Mouse (Mus musculus) forebrain, postnatal 0 days (tissue): ENCODE measurements around the gene Mdh1b. TPM values are rescaled to one million over a fixed set of nuclear protein-coding genes. Genes with fewer than 3 reads are reported as not detected.

Experiments used
- ATAC-seq: fragments of 200-750 bp; cut with Nextera tagmentation; 2 replicates; pipeline ENCODE4 v1.8.0; 2017; ENCODE audit warnings: mild to moderate bottlenecking, moderate library complexity
- DNase-seq: peaks from one replicate; pipeline ENCODE4 v3.0.0-alpha.2; 2015
- H3K27ac ChIP-seq: fragments of 300-500 bp; sonication (generic); 2 replicates; pipeline ENCODE4 v1.5.1; 2014; ENCODE audit warnings: low read depth, mild to moderate bottlenecking, antibody characterized with exemption, low read length, moderate library complexity, mixed read lengths
- H3K27me3 ChIP-seq: fragments of 300-500 bp; sonication (generic); 2 replicates; pipeline ENCODE4 v1.6.1; 2014; ENCODE audit warnings: mild to moderate bottlenecking, low read length, mixed read lengths; ENCODE audit not compliant: insufficient read depth
- H3K36me3 ChIP-seq: fragments of 300-500 bp; sonication (generic); 2 replicates; pipeline ENCODE4 v1.6.1; 2014; ENCODE audit warnings: mild to moderate bottlenecking, moderate library complexity; ENCODE audit not compliant: insufficient read depth
- H3K4me1 ChIP-seq: fragments of 300-500 bp; sonication (generic); 2 replicates; pipeline ENCODE4 v1.6.1; 2014; ENCODE audit warnings: antibody characterized with exemption; ENCODE audit not compliant: insufficient read depth
- H3K4me2 ChIP-seq: fragments of 300-500 bp; sonication (generic); 2 replicates; pipeline ENCODE4 v1.6.1; 2014; ENCODE audit warnings: low read depth, mild to moderate bottlenecking, moderate library complexity
- H3K4me3 ChIP-seq: fragments of 300-500 bp; sonication (generic); 2 replicates; pipeline ENCODE4 v1.5.1; 2014; ENCODE audit warnings: low read depth, low read length, mixed read lengths
- H3K9ac ChIP-seq: fragments of 300-500 bp; sonication (generic); 2 replicates; pipeline ENCODE4 v1.6.1; 2014; ENCODE audit warnings: mild to moderate bottlenecking
- H3K9me3 ChIP-seq: fragments of 300-500 bp; sonication (generic); 2 replicates; pipeline ENCODE4 v1.6.1; 2016; ENCODE audit warnings: low read length
- CTCF ChIP-seq: sonication (generic); IDR thresholded peaks from 2 replicates; pipeline ENCODE4 v1.5.1; 2016; ENCODE audit warnings: antibody characterized with exemption, control low read depth, low read depth
- WGBS: fragments of 180-500 bp; shearing (Covaris S2); extraction: QIAGEN DNeasy Blood & Tissue Kit; methylation state at CpG from one replicate; pipeline ENCODE4 v1.1.7; 2014; 5-methylcytosine and 5-hydroxymethylcytosine counted together
- polyA plus RNA-seq: library from polyadenylated mRNA; unstranded; fragments of >200 nt; fragmentation: Nextera tagmentation; extraction: Ambion mirVana; gene quantifications from 2 replicates; pipeline ENCODE4 v1.2.1, GENCODE M21; 2015
- total RNA-seq: library from RNA; depleted of rRNA; stranded (reverse); fragments of >200 nt; gene quantifications from 2 replicates; pipeline ENCODE4 v1.2.3, GENCODE M21; 2014

Mdh1b gene
- total and polyA plus RNA-seq, 2 experiments from 2014 or later: 0.86 to 1.6 TPM

- H3K4me1 ChIP-seq: peaks cover 22% of the 10 kb centered on the region
- ATAC-seq: peak; percentile 72
- 8% methylated on average over 7 of the region's 7 CpGs for WGBS
- no peaks in the 10 kb centered on the region for H3K27me3 ChIP-seq
- peak overlapping the region; percentile 19 for H3K4me2 ChIP-seq
- no peak overlapping the region for H3K9ac ChIP-seq
- peak; percentile 72 for DNase-seq
- no peaks in the 10 kb centered on the region for H3K9me3 ChIP-seq
- peak overlapping the region; percentile 73 for H3K27ac ChIP-seq
- no peak overlapping the region for H3K4me3 ChIP-seq
- no peak for TF ChIP-seq CTCF
- no peaks in the 10 kb centered on the region for H3K36me3 ChIP-seq
These were observed 33.8 kb upstream of the Mdh1b start for GRCm38 (mm10) chr1:63763881-63764386.

DNA sequence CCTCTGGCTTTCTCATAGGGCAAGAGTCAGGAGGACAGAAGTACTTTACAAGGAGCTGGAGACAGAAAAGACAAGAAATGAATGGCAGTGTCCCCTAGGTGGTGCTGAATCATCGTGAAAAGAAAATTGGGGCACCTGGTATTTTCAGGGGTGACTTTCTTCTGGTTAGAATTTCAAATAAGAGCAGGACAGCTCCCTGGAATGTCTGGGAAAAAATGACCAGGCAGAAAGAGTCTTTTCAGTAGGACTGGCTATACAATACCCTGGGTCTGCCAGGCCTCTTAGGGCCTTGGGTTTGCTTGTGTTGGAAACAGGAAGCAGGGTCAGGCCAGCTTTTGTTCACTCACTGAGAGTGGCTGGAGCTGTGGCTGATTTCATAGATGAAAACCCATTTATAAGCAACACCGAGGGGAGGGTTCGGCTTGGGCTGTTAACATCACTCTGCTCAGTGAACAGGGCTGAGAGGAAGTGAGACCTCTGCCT is 33.1 kb upstream of the Mdh1b start:
- DNase-seq: peak; percentile 87
- Histone ChIP-seq H3K4me3 (no peak overlapping the region), H3K4me1 (peaks cover 22% of the 10 kb centered on the region), H3K4me2 (no peak overlapping the region), H3K27ac (peak overlapping the region; percentile 73), H3K36me3 (no peaks in the 10 kb centered on the region), H3K9ac (no peak overlapping the region), H3K9me3 (no peaks in the 10 kb centered on the region), H3K27me3 (no peaks in the 10 kb centered on the region)
- WGBS: 4% methylated on average over 3 of the region's 3 CpGs
- TF ChIP-seq CTCF: peak; percentile 80
- peak; percentile 79 for ATAC-seq

DNA sequence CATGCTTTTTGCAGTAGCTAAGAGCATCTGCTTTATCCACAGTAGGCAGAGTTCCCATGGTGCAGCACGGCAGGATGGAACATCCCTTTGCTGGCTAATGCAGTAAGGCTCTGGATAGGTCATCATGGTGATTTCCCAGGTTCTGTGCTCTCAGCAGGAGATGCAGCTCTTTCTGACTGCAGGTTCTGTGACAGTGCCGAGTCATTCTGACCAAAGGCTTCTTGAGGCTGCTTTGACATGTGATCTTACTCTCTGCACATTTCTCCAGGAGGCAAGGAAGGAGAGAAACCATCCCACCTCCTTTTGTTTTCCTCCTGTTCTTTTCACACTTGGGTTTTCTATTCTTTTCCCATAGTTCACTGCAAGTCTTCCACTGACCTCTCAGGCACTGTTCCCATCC is 25.9 kb upstream of the Mdh1b start:
- peaks cover 15% of the 10 kb centered on the region for H3K36me3 ChIP-seq
- TF ChIP-seq CTCF: no peak
- ATAC-seq (no peak), DNase-seq (no peak)
- H3K9ac ChIP-seq: no peak overlapping the region
- no peaks in the 10 kb centered on the region for H3K27me3 ChIP-seq
- H3K4me2 ChIP-seq: no peak overlapping the region
- H3K4me1 ChIP-seq: no peaks in the 10 kb centered on the region
- no peak overlapping the region for H3K27ac ChIP-seq
- H3K9me3 ChIP-seq: no peaks in the 10 kb centered on the region
- 65% methylated on average over 2 of the region's 2 CpGs for WGBS
- no peak overlapping the region for H3K4me3 ChIP-seq

GRCm38 (mm10) chr1:63729796-63730195 is 322 bp downstream of the Mdh1b start:
- H3K9me3 ChIP-seq: no peaks in the 10 kb centered on the region
- H3K27ac ChIP-seq: no peak overlapping the region
- WGBS: 47% methylated on average over 8 of the region's 8 CpGs
- no peak for TF ChIP-seq CTCF
- peak overlapping the region; percentile 60 for H3K4me3 ChIP-seq
- ATAC-seq (no peak; the same call in 1 of the 2 replicates), DNase-seq (no peak)
- H3K27me3 ChIP-seq: peaks cover 6% of the 10 kb centered on the region; the same call in 1 of the 2 replicates
- peak overlapping the region; percentile 58 for H3K4me2 ChIP-seq
- no peaks in the 10 kb centered on the region for H3K36me3 ChIP-seq
- peak overlapping the region; percentile 61; the same call in 1 of the 2 replicates for H3K9ac ChIP-seq
- H3K4me1 ChIP-seq: peaks cover 8% of the 10 kb centered on the region; the same call in 1 of the 2 replicates

- Histone ChIP-seq H3K4me2 (no peak overlapping the region), H3K27ac (no peak overlapping the region), H3K36me3 (no peaks in the 10 kb centered on the region), H3K9me3 (no peaks in the 10 kb centered on the region), H3K9ac (no peak overlapping the region), H3K4me1 (no peaks in the 10 kb centered on the region), H3K27me3 (no peaks in the 10 kb centered on the region), H3K4me3 (no peak overlapping the region)
- ATAC-seq: no peak
- WGBS: 74% methylated on average over 7 of the region's 7 CpGs
- DNase-seq: no peak
- no peak for TF ChIP-seq CTCF
These were observed 10.0 kb downstream of the Mdh1b start for GRCm38 (mm10) chr1:63720161-63720560.

DNA sequence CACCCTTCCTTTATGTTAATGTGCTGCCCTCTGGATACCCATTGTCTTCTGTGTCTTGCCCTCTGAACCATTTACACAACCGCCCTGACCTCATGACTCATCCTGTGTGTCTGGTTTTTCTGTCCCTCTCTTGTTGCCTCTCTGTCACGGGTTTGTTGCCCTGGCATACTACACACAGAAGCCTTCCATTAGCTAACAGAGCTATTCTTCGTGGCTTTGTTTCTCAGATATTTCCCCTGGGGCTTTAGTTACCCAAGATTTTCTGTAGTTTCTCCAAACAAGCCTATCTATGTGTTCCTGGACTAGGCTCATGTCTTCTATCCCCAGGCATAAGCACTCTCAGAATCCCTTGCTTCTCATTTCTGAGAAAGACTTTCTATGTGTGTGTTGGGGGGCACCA is 21.2 kb downstream of the Mdh1b start:
- Histone ChIP-seq H3K36me3 (no peaks in the 10 kb centered on the region), H3K9ac (no peak overlapping the region), H3K4me3 (no peak overlapping the region), H3K4me1 (no peaks in the 10 kb centered on the region), H3K4me2 (no peak overlapping the region), H3K9me3 (no peaks in the 10 kb centered on the region), H3K27me3 (no peaks in the 10 kb centered on the region), H3K27ac (no peak overlapping the region)
- no peak for TF ChIP-seq CTCF
- 80% methylated on average over 3 of the region's 3 CpGs for WGBS
- ATAC-seq (no peak), DNase-seq (no peak)

DNA sequence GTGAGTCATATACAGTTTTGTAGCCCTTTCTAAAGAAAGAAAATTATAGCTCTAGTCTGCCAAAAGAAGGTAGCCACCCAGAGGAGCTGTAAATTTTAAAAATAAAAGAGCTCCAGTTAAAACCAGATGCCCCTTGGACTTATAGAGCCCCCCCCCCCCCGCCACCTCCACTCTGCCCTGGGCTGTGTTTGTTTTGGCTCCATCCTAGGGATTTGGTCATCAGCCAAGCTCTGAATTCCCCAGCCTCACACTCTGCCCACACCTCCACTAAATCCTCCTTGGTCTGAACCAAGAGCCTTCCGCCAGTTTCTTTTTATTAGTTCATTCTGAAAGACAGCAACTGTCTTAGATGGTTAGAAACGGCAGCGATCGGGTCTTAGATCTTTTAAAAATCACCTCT is 24.4 kb downstream of the Mdh1b start:
- TF ChIP-seq CTCF: no peak
- Histone ChIP-seq H3K9ac (no peak overlapping the region), H3K27ac (no peak overlapping the region), H3K4me1 (no peaks in the 10 kb centered on the region), H3K36me3 (no peaks in the 10 kb centered on the region), H3K27me3 (no peaks in the 10 kb centered on the region), H3K4me3 (no peak overlapping the region), H3K4me2 (no peak overlapping the region), H3K9me3 (no peaks in the 10 kb centered on the region)
- no peak for ATAC-seq
- WGBS: 61% methylated on average over 5 of the region's 5 CpGs
- no peak for DNase-seq
